Mouse (Mus musculus): ENCODE results near the gene Ap1m2.

GRCm38 (mm10) chr9:21314367-21315140 lies 2.4 kb upstream of the Ap1m2 start:
- TF ChIP-seq CTCF (IDR thresholded peaks at IDR 0.05; ENCODE audit: low read depth, low read length) (no peak), POLR2A (IDR thresholded peaks at IDR 0.05; ENCODE audit: extremely low read depth, insufficient read depth, low read length) (no peak)

All from liver, adult 2 months (tissue).